Mouse (Mus musculus): ENCODE measurements around the gene Ppp3ca. TPM values are rescaled to one million over a fixed set of nuclear protein-coding genes. Genes with fewer than 3 reads are reported as not detected.

Gene Ppp3ca
- total RNA-seq, 2 experiments from 2014 or later, result 60.1 to 76.0 TPM

GRCm38 (mm10) chr3:136896276-136896675 is 226.4 kb downstream of the Ppp3ca start:
- peak; percentile 48 for ATAC-seq (replicated peaks; ENCODE audit: poor library complexity)

GRCm38 (mm10) chr3:136899744-136900143 is 229.8 kb downstream of the Ppp3ca start:
- no peak; the same call in 1 of the 2 replicates for ATAC-seq (replicated peaks; ENCODE audit: poor library complexity)

GRCm38 (mm10) chr3:136900986-136901385 is 231.1 kb downstream of the Ppp3ca start:
- no peak for ATAC-seq (replicated peaks; ENCODE audit: poor library complexity)

- no peak for ATAC-seq (replicated peaks; ENCODE audit: poor library complexity)
Observed at GRCm38 (mm10) chr3:136902776-136903175, 232.9 kb downstream of the Ppp3ca start.

- ATAC-seq (replicated peaks; ENCODE audit: poor library complexity), result peak; percentile 95
Observed at GRCm38 (mm10) chr3:136905577-136905976, 235.7 kb downstream of the Ppp3ca start.

GRCm38 (mm10) chr3:136909534-136909933 is 239.6 kb downstream of the Ppp3ca start:
- ATAC-seq (replicated peaks; ENCODE audit: poor library complexity), result no peak

- no peak for ATAC-seq (replicated peaks; ENCODE audit: poor library complexity)
Observed at GRCm38 (mm10) chr3:136911276-136911675, 241.4 kb downstream of the Ppp3ca start.

- ATAC-seq (replicated peaks; ENCODE audit: poor library complexity), result no peak
Observed at GRCm38 (mm10) chr3:136917080-136917479, 247.2 kb downstream of the Ppp3ca start.

- ATAC-seq (replicated peaks; ENCODE audit: poor library complexity), result no peak
Observed at GRCm38 (mm10) chr3:136933071-136933470, 263.1 kb downstream of the Ppp3ca start.

- peak; percentile 92 for ATAC-seq (replicated peaks; ENCODE audit: poor library complexity)
Observed at GRCm38 (mm10) chr3:136940733-136941601, 271.0 kb downstream of the Ppp3ca start.

- no peak for ATAC-seq (replicated peaks; ENCODE audit: poor library complexity)
Observed at GRCm38 (mm10) chr3:136941602-136941926, 271.6 kb downstream of the Ppp3ca start.

GRCm38 (mm10) chr3:136945550-136945949 is 275.6 kb downstream of the Ppp3ca start:
- ATAC-seq (replicated peaks; ENCODE audit: poor library complexity), result no peak

- ATAC-seq (replicated peaks; ENCODE audit: poor library complexity), result no peak
Observed at GRCm38 (mm10) chr3:136946662-136947061, 276.7 kb downstream of the Ppp3ca start.

GRCm38 (mm10) chr3:136948142-136948541 is 278.2 kb downstream of the Ppp3ca start:
- ATAC-seq (replicated peaks; ENCODE audit: poor library complexity), result no peak

- no peak for ATAC-seq (replicated peaks; ENCODE audit: poor library complexity)
Observed at GRCm38 (mm10) chr3:136951792-136952191, 281.9 kb downstream of the Ppp3ca start.

GRCm38 (mm10) chr3:136952822-136953221 is 282.9 kb downstream of the Ppp3ca start:
- ATAC-seq (replicated peaks; ENCODE audit: poor library complexity), result no peak

- ATAC-seq (replicated peaks; ENCODE audit: poor library complexity), result no peak
Observed at GRCm38 (mm10) chr3:136955043-136955442, 285.1 kb downstream of the Ppp3ca start.

- ATAC-seq (replicated peaks; ENCODE audit: poor library complexity), result no peak
Observed at GRCm38 (mm10) chr3:136960314-136960713, 290.4 kb downstream of the Ppp3ca start.

- no peak for ATAC-seq (replicated peaks; ENCODE audit: poor library complexity)
Observed at GRCm38 (mm10) chr3:136966786-136967185, 296.9 kb downstream of the Ppp3ca start.

GRCm38 (mm10) chr3:136967510-136967909 is 297.6 kb downstream of the Ppp3ca start:
- ATAC-seq (replicated peaks; ENCODE audit: poor library complexity), result no peak

GRCm38 (mm10) chr3:136969796-136970195 is 299.9 kb downstream of the Ppp3ca start:
- no peak for ATAC-seq (replicated peaks; ENCODE audit: poor library complexity)

GRCm38 (mm10) chr3:136977859-136978258 is 307.9 kb downstream of the Ppp3ca start:
- no peak for ATAC-seq (replicated peaks; ENCODE audit: poor library complexity)

Measured in megakaryocyte progenitor cell, adult 5-6 weeks (primary cell).